Mouse (Mus musculus) cortical plate, adult 2 months (tissue): Measurements from ENCODE around the gene Tmc3. TPM values are rescaled to one million over a fixed set of nuclear protein-coding genes. Genes with fewer than 3 reads are reported as not detected.

ENCODE experiments used
- H3K27ac ChIP-seq: fragments of 200-500 bp; 2 replicates; pipeline ENCODE4 v1.5.1; 2012; ENCODE audit warnings: low read length, control low read depth, inconsistent platforms; ENCODE audit not compliant: insufficient read depth
- H3K4me1 ChIP-seq: fragments of 200-500 bp; 2 replicates; pipeline ENCODE4 v1.6.1; 2011; ENCODE audit warnings: low read length; ENCODE audit not compliant: control insufficient read depth, insufficient read depth
- H3K4me3 ChIP-seq: fragments of 200-500 bp; 2 replicates; pipeline ENCODE4 v1.5.1; 2011; ENCODE audit warnings: mild to moderate bottlenecking, low read length, control low read depth; ENCODE audit not compliant: insufficient read depth
- CTCF ChIP-seq: fragments of 200-500 bp; IDR thresholded peaks from 2 replicates; pipeline ENCODE4 v1.5.1; 2011; ENCODE audit warnings: mild to moderate bottlenecking, control low read depth, low read length; ENCODE audit not compliant: insufficient read depth; ENCODE audit errors: extremely low read depth
- POLR2A ChIP-seq: fragments of 200-500 bp; IDR thresholded peaks from 2 replicates; pipeline ENCODE4 v1.6.1; 2011; ENCODE audit warnings: mild to moderate bottlenecking, low read length, control low read depth; ENCODE audit not compliant: insufficient read depth; ENCODE audit errors: extremely low read depth
- polyA plus RNA-seq: library from polyadenylated mRNA; depleted of rRNA; stranded (reverse); fragments of >200 nt; gene quantifications from 2 replicates; pipeline ENCODE4 v1.2.3, GENCODE M21; 2012

Gene Tmc3
- polyA plus RNA-seq, 1 experiment = 0.54 TPM

DNA sequence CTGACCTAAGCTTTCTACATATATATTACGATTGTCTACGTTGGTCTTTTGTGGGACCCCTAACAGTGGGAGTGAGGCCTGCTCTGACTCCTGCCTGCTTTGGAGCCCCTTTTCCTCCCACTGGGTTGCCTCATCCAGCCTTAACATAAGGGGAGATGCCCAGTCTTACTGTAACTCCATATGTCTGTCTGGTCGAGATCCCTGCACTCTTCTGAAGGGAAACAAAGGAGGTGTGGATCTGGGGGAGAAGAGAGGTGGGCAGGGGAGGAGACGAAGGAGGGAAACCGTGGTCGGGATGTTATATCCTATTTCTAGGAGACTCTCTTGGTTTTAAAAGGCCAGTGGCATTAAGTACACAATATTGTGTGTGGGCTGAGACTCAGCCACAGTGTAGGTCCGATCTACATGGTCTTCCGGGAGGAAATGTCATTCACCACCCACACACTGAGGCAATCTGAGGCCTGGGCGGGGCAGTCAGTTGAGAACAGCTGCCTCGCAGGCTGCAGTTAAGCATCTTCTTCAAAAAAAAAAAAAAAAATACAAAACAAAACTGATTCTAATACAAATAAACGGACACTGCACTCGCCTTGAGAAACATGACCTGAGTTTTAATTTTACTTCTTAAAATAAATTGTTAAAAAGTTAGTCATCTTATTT lies 20.0 kb upstream of the Tmc3 start:
- H3K4me3 ChIP-seq = no peak overlapping the region
- no peaks in the 10 kb centered on the region for H3K4me1 ChIP-seq
- TF ChIP-seq CTCF (no peak), POLR2A (no peak)
- H3K27ac ChIP-seq = no peak overlapping the region

DNA sequence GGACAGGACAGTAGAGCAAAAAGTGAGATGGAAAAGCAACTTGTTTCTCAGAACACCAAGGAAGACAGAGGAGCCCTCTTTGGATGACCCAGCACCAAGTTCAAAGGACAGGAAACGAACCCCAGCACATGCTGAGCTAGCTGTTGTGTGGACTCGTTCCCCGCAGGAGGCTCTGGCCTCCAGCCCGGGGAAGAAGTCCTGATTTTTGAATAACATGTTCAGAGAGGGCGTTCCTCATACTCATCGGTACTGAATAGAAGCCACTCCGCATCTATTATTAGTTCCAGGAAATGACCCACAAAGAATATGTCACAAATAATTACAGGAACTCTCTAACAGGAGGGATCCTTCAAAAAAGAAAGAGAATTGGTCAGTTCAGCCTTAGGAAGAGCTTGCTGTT lies 18.8 kb upstream of the Tmc3 start:
- Histone ChIP-seq H3K4me1 (no peaks in the 10 kb centered on the region), H3K4me3 (no peak overlapping the region), H3K27ac (peak overlapping the region; percentile 59; the same call in 1 of the 2 replicates)
- TF ChIP-seq CTCF = no peak
- no peak for TF ChIP-seq POLR2A

DNA sequence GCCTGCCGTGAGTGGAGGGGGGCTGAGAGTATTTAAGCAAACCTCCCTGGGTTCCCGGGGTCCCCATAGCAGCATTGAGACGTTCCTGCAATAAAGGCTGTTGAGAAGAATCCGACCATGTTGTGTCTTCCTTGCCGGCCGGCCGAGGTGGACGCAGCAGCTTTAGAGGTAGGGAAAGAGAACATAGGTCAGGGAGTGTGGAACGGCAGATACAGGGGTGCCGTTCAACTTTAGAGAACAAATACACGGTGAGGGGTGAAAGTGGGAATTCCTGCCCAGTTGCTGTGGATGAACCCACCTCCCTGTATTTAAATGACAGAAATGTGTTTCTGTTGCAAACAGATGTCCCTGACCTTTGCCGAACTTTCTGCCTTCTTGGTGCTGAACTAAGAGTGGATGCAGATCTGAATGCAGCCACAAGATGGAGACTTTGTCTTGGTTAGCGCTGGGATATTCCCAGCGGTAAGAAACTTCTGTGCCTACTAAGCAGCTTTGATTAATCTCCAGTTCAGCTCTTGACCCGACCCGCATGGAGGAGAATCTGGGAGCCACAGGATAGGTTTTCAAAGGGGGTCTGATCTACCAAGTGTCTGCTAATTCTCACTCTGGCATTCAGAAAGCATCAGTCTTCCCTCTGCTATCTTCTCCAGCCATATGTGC lies 16.8 kb upstream of the Tmc3 start:
- Histone ChIP-seq H3K4me3 (no peak overlapping the region), H3K4me1 (no peaks in the 10 kb centered on the region), H3K27ac (no peak overlapping the region)
- TF ChIP-seq CTCF (peak; percentile 86), POLR2A (no peak)

DNA sequence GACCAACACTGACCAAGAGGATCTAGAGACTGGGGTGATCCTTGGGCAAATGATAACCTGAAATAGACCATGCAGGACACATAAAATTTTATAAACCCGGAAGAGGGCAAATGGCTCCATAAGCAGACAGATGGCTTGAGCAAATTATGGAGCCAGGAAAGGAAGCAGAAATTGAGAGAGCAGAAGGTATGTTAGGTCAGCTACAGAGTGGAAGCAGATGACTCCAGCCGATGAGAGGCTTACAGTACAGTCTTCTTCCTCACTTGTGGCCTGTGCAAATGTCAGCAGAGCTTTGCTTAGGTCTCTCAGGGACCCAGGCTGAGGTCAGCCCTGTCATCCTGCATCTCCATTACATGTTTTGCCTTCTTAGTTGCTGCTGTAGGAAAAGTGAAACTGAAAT lies 15.9 kb upstream of the Tmc3 start:
- H3K27ac ChIP-seq = no peak overlapping the region
- no peak overlapping the region for H3K4me3 ChIP-seq
- TF ChIP-seq POLR2A = no peak
- TF ChIP-seq CTCF = no peak
- H3K4me1 ChIP-seq = no peaks in the 10 kb centered on the region

DNA sequence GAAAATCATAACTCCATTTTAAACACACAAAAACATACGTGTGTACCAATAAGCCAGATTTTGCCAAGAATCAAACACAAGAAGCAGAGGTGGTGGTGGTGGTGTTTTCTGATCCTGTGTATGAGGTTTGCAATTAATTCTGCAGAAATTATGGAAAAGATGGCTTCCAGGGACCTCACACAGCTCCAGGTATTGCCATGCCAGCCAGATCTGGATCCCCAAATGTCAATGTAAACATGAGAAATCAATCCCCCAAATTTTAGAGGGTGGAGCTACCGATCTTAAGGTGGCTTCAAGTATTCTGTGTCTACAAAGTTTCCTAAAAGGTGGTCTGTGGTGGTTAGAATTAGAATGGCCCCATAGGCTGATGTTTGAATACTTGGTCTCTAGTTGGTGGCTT lies 15.3 kb upstream of the Tmc3 start:
- TF ChIP-seq CTCF = no peak
- TF ChIP-seq POLR2A = no peak
- Histone ChIP-seq H3K4me3 (no peak overlapping the region), H3K27ac (no peak overlapping the region)

DNA sequence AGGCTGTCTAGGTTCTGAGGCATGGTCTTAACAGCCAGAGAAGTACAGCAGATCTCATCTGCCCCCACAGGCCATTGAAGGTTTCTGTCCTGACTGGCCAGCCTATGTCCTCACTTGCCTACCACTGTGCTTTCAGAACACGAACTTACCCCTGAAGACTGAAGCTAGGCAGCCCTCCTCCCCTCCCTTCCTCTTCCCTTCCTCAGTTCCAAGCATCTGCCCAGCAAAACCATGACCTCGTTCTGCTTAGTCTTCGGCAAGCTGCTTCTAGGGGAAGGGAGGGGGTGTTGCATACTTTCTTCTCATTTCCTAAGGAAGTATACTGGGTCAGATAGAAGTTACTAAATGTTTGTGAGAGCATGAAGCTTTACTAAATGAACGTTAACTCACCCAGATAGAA lies 13.7 kb upstream of the Tmc3 start:
- Histone ChIP-seq H3K4me1 (no peaks in the 10 kb centered on the region), H3K27ac (no peak overlapping the region), H3K4me3 (no peak overlapping the region)
- no peak for TF ChIP-seq POLR2A
- TF ChIP-seq CTCF = no peak

More for the DNA sequence above, 15.3 kb upstream of the Tmc3 start:
- no peaks in the 10 kb centered on the region for H3K4me1 ChIP-seq

DNA sequence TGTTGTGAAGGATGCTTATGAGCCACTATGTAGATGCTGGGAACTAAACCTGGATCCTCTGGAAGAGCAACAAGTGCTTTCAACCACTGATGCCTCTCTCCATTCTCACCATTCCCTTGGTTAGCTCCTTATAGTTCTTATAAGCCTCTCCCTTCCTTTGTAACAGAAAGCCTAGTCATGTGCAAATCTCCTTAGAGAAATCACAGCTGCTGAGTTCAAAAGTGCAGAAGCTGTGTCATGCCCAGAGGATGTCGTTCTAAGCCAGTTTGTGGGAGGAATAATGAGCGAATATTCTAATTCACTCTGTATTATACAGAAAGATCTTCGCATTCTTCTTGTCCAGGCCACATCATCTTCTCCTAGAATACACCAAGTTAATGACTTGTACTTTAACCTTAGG lies 12.8 kb upstream of the Tmc3 start:
- no peak for TF ChIP-seq CTCF
- TF ChIP-seq POLR2A = no peak
- Histone ChIP-seq H3K4me1 (no peaks in the 10 kb centered on the region), H3K4me3 (no peak overlapping the region), H3K27ac (no peak overlapping the region)

DNA sequence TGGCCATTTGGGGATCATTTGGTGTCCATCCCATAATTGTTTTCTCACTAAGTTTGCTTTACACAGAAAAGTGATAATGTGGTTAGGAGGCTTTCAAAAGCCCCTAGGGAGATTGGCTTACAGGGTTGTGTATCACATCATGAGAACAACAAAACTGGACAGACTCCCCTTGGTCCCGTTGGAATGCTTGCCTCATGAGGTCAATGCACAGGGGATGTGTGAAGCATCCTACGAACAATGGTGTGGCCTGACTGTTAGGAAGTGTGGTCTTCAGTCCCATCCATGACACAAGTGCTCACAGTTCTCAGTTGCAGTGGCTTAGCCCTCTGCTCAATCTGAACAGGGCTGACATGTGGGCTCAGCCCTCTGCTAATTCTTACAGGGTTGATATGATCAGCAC lies 12.3 kb upstream of the Tmc3 start:
- H3K27ac ChIP-seq = no peak overlapping the region
- no peaks in the 10 kb centered on the region for H3K4me1 ChIP-seq
- TF ChIP-seq CTCF (no peak), POLR2A (no peak)
- H3K4me3 ChIP-seq = no peak overlapping the region

DNA sequence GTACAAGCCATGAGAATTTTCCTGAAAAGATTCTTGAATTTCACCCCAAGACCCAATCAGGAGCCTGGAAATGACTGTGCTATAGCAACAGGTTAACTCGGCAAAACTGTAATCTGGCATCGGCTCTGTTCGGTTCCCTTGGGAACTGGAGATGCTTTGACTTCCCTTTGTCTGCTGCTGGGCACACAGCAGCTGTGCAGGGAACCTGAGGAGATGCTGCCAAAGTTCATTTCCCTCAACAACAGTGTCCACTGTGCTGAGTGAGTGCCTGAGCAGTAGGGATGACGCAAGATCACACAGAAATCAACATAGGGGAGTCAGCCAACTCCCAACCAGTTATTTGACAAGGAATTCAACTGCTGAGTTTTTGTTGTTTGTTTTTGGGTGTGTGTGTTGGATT lies 3.8 kb upstream of the Tmc3 start:
- H3K27ac ChIP-seq = no peak overlapping the region
- 0 out of 2 replicates have a peak, but pooled peaks cover 2% of the 10 kb centered on the region for H3K4me1 ChIP-seq
- no peak overlapping the region for H3K4me3 ChIP-seq
- TF ChIP-seq POLR2A = no peak
- no peak for TF ChIP-seq CTCF

DNA sequence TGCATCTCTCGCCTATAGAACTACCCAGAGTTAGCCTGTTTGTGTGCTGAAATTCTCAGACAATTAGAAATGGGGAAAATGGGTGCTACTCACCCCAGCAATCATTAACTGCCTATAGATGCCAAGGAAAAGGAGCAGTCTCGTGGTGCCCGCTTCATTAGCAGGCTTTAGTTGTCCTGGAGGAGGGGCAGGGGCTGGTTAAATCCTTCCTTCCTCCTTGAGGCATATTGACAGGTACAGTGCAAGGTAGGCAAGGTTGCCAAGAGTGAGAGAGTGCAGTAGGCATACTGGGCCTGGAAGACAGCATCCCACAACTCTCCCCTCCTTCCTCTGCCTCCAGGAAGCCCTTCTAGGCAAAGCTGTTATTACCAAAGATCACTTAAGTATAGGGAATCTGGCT lies 9.3 kb downstream of the Tmc3 start:
- Histone ChIP-seq H3K4me3 (no peak overlapping the region), H3K27ac (no peak overlapping the region)
- TF ChIP-seq POLR2A (no peak), CTCF (no peak)

DNA sequence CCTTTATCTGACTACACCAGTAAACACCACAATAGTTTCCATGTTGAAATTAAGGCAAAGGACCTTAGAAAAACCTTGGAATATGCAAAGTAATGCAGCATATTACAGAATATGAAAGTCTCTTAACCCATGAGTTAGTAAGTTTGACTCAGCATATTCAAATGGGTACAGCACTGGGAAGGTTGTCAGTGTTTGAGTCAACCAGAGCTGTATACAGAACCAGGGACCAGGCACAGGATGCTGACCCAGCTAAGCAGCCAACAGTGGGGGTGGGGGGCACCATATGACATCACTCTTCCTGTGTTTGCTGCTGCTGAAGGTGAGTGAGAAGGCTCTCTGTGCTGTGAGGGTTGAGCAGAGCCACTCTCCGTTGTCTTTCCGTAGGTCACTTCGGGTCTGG lies 12.3 kb downstream of the Tmc3 start:
- Histone ChIP-seq H3K27ac (no peak overlapping the region), H3K4me1 (no peaks in the 10 kb centered on the region), H3K4me3 (no peak overlapping the region)
- no peak for TF ChIP-seq POLR2A
- no peak for TF ChIP-seq CTCF

More for the DNA sequence above, 9.3 kb downstream of the Tmc3 start:
- no peaks in the 10 kb centered on the region for H3K4me1 ChIP-seq
